16 mouse cellular contexts compared by ENCODE assay signal in genomic region chr17:47767456-47768141, GRCm38 (mm10). TPM values are rescaled to one million over a fixed set of nuclear protein-coding genes. Genes with fewer than 3 reads are reported as not detected.
DNase-seq lines count a peak whose midpoint lies in the region; ATAC-seq lines count a peak whose summit lies in the region.
"Had no signal": no experiment of that assay in that cellular context is flagged by ENCODE, and none has a peak within 500 bp of the region (broad histone marks: within the 10 kb centered on the region; RNA-seq: fewer than 3 reads in every experiment).

No protein-coding gene starts in this region.

- DNase-seq in 416B (ENCODE audit: low read depth), result peak; percentile 26
- peak; percentile 47 to 54 for DNase-seq in B cell, adult 2 months
- DNase-seq in intestine, embryonic 14.5 days (ENCODE audit: low spot score), result no peak
- no peak for DNase-seq in ovary, postnatal 36 days (ENCODE audit: low spot score)
- no peak for DNase-seq in heart, embryonic 10.5 days (ENCODE audit: low spot score)
- DNase-seq in embryo, embryonic 10 days (ENCODE audit: low spot score), result no peak
- DNase-seq: adrenal gland, postnatal 25 days; cerebellum, postnatal 36 days; heart, postnatal 4 days; kidney, postnatal 14 days; right cerebral cortex, postnatal 14 days; thymus, postnatal 25 days had no signal

- H3K9ac ChIP-seq in intestine, embryonic 14.5 days (ENCODE audit: low read length), result no peak overlapping the region
- no peak overlapping the region for H3K9ac ChIP-seq in liver, embryonic 15.5 days
- H3K9ac ChIP-seq: limb, embryonic 12.5 days; stomach, embryonic 15.5 days had no signal

- H3K27ac ChIP-seq in intestine, embryonic 14.5 days (ENCODE audit: low read depth), result no peak overlapping the region
- H3K27ac ChIP-seq in liver, embryonic 15.5 days (replicated peaks), result peak overlapping the region; percentile 60
- H3K27ac ChIP-seq in heart, embryonic 10.5 days, result no peak overlapping the region
- H3K27ac ChIP-seq: limb, embryonic 12.5 days; stomach, embryonic 15.5 days had no signal

- no peak overlapping the region for H3K4me3 ChIP-seq in intestine, embryonic 14.5 days (ENCODE audit: low read depth, low read length)
- H3K4me3 ChIP-seq in liver, embryonic 15.5 days (replicated peaks), result no peak overlapping the region
- H3K4me3 ChIP-seq in heart, embryonic 10.5 days, result no peak overlapping the region
- H3K4me3 ChIP-seq: limb, embryonic 12.5 days; stomach, embryonic 15.5 days had no signal

- H3K4me1 ChIP-seq in intestine, embryonic 14.5 days (replicated peaks; ENCODE audit: control insufficient read depth, insufficient read depth, low read length), result peaks cover 4% of the 10 kb centered on the region; the same call in 1 of the 2 replicates
- peaks cover 49% of the 10 kb centered on the region for H3K4me1 ChIP-seq in liver, embryonic 15.5 days (replicated peaks)
- H3K4me1 ChIP-seq in heart, embryonic 10.5 days, result peaks cover 56% of the 10 kb centered on the region

- WGBS in intestine, embryonic 14.5 days, result 54% methylated on average over 11 of the region's 17 CpGs
- 42% methylated on average over 15 of the region's 17 CpGs for WGBS in liver, embryonic 15.5 days (ENCODE audit: insufficient replicate concordance)
- 48% methylated on average over 11 of the region's 17 CpGs for WGBS in heart, embryonic 10.5 days

- no peak overlapping the region for H3K4me2 ChIP-seq in intestine, embryonic 14.5 days (ENCODE audit: low read length)
- H3K4me2 ChIP-seq in liver, embryonic 15.5 days, result peak overlapping the region; percentile 41; the same call in 1 of the 2 replicates
- H3K4me2 ChIP-seq: limb, embryonic 12.5 days; stomach, embryonic 15.5 days had no signal

- no peaks in the 10 kb centered on the region for H3K27me3 ChIP-seq in intestine, embryonic 14.5 days (replicated peaks; ENCODE audit: control insufficient read depth, insufficient read depth, low read length)
- 0 out of 2 replicates have a peak, but pooled peaks cover 3% of the 10 kb centered on the region for H3K27me3 ChIP-seq in liver, embryonic 15.5 days
- H3K27me3 ChIP-seq in heart, embryonic 10.5 days (ENCODE audit: insufficient read depth, poor library complexity, severe bottlenecking), result 0 out of 2 replicates have a peak, but pooled peaks cover 4% of the 10 kb centered on the region
- H3K27me3 ChIP-seq: stomach, embryonic 15.5 days had no signal

- H3K36me3 ChIP-seq in intestine, embryonic 14.5 days (ENCODE audit: control insufficient read depth, insufficient read depth, low read length), result no peaks in the 10 kb centered on the region
- H3K36me3 ChIP-seq in liver, embryonic 15.5 days (replicated peaks), result no peaks in the 10 kb centered on the region
- H3K36me3 ChIP-seq in heart, embryonic 10.5 days, result peaks cover 9% of the 10 kb centered on the region; the same call in 1 of the 2 replicates
- H3K36me3 ChIP-seq: limb, embryonic 12.5 days; stomach, embryonic 15.5 days had no signal

- ATAC-seq in intestine, embryonic 14.5 days (replicated peaks; ENCODE audit: low FRiP score, low TSS enrichment, low read depth), result 0 out of 2 replicates have a peak, but pooled peaks have one; percentile 14
- no peak; the same call in 1 of the 2 replicates for ATAC-seq in liver, embryonic 15.5 days (ENCODE audit: insufficient read depth)
- ATAC-seq: forebrain, embryonic 14.5 days had no signal

- H3K9me3 ChIP-seq in intestine, embryonic 14.5 days (ENCODE audit: control insufficient read depth, low read length), result no peaks in the 10 kb centered on the region
- H3K9me3 ChIP-seq in liver, embryonic 15.5 days (replicated peaks), result no peaks in the 10 kb centered on the region
- H3K9me3 ChIP-seq in heart, embryonic 10.5 days, result peaks cover 8% of the 10 kb centered on the region
- H3K9me3 ChIP-seq: stomach, embryonic 15.5 days had no signal

RNA-seq across cellular contexts. Expression of gene Tfeb, which starts 30.8 kb away (rescaled TPM):
- 9.3 and 13.6 TPM in 2 replicates for polyA plus RNA-seq in intestine, embryonic 14.5 days (2014; fragmentation: Nextera tagmentation; extraction: Ambion mirVana)
- 4.6 and 5.3 TPM in 2 replicates for polyA plus RNA-seq in liver, embryonic 15.5 days (2015; fragmentation: Nextera tagmentation; extraction: Ambion mirVana)
- polyA plus RNA-seq in heart, embryonic 10.5 days (2016; fragmentation: Nextera tagmentation; extraction: Ambion mirVana), result 15.3 and 19.3 TPM in 2 replicates

RNA-seq across cellular contexts. Expression of gene Pgc, which starts 41.0 kb away (rescaled TPM):
- polyA plus RNA-seq in intestine, embryonic 14.5 days (2014; fragmentation: Nextera tagmentation; extraction: Ambion mirVana), result 2.1 and 2.6 TPM in 2 replicates
- polyA plus RNA-seq in liver, embryonic 15.5 days (2015; fragmentation: Nextera tagmentation; extraction: Ambion mirVana), result not detected in 2 replicates
- polyA plus RNA-seq in heart, embryonic 10.5 days (2016; fragmentation: Nextera tagmentation; extraction: Ambion mirVana), result 0.49 and 0.67 TPM in 2 replicates
- polyA plus RNA-seq: forebrain, embryonic 14.5 days; limb, embryonic 12.5 days had no signal

Comparison
In these comparisons a context has a peak if more than half of its experiments do, and no peak if none do; other contexts are left out.
1. DNase-seq: peak in 416B (single experiment) and B cell, adult 2 months (2 of 2); none in intestine, embryonic 14.5 days (single experiment), ovary, postnatal 36 days (single experiment), heart, embryonic 10.5 days (single experiment) and embryo, embryonic 10 days (single experiment).